Comparison of ENCODE assay signal across 7 mouse cellular contexts in genomic region chr5:5749772-5750222, GRCm38 (mm10). TPM values are rescaled to one million over a fixed set of nuclear protein-coding genes. Genes with fewer than 3 reads are reported as not detected.
DNase-seq lines count a peak whose midpoint lies in the region; ATAC-seq lines count a peak whose summit lies in the region.

No protein-coding gene starts in this region.

- H3K9ac ChIP-seq in forebrain, embryonic 11.5 days (ENCODE audit: low read length) = peak overlapping the region; percentile 57
- peak overlapping the region; percentile 40 for H3K9ac ChIP-seq in hindbrain, embryonic 14.5 days

- peak; percentile 77 for ATAC-seq in forebrain, embryonic 11.5 days (replicated peaks; ENCODE audit: low FRiP score)
- ATAC-seq in hindbrain, embryonic 14.5 days (ENCODE audit: low FRiP score) = peak; percentile 67

- WGBS in forebrain, embryonic 11.5 days = under 1% methylated on average over 13 of the region's 13 CpGs
- under 1% methylated on average over 13 of the region's 13 CpGs for WGBS in hindbrain, embryonic 14.5 days

- peak; percentile 73 for DNase-seq in R1 (ENCODE audit: low read depth, low spot score)
- DNase-seq in forebrain, embryonic 11.5 days (ENCODE audit: low spot score) = no peak
- DNase-seq in hindbrain, embryonic 14.5 days (ENCODE audit: low spot score) = peak; percentile 76
- peak; percentile 45 to 71 for DNase-seq in layer of hippocampus, postnatal 10 days (ENCODE audit: low spot score in 2 of 2)
- DNase-seq in lung, postnatal 14 days = peak; percentile 38
- peak; percentile 16 to 17 for DNase-seq in right cerebral cortex, postnatal 36 days (ENCODE audit: low spot score in 2 of 2)

- H3K4me3 ChIP-seq in brown adipose tissue, adult 24 weeks (ENCODE audit: insufficient read depth, low read depth, low read length) = peak overlapping the region; percentile 50
- peak overlapping the region; percentile 46 for H3K4me3 ChIP-seq in forebrain, embryonic 11.5 days (ENCODE audit: low read depth, low read length)
- H3K4me3 ChIP-seq in hindbrain, embryonic 14.5 days (replicated peaks; ENCODE audit: low read length) = peak overlapping the region; percentile 58

- no peak overlapping the region for H3K27ac ChIP-seq in brown adipose tissue, adult 24 weeks (replicated peaks; ENCODE audit: low read depth, low read length)
- no peak overlapping the region for H3K27ac ChIP-seq in forebrain, embryonic 11.5 days (ENCODE audit: low read depth, low read length)
- H3K27ac ChIP-seq in hindbrain, embryonic 14.5 days = no peak overlapping the region

- no peaks in the 10 kb centered on the region for H3K9me3 ChIP-seq in forebrain, embryonic 11.5 days (ENCODE audit: control insufficient read depth, low read length)
- H3K9me3 ChIP-seq in hindbrain, embryonic 14.5 days (ENCODE audit: control insufficient read depth, low read length) = no peaks in the 10 kb centered on the region

- no peaks in the 10 kb centered on the region for H3K4me1 ChIP-seq in brown adipose tissue, adult 24 weeks (ENCODE audit: control insufficient read depth, insufficient read depth, insufficient read length, low read length)
- peaks cover 4% of the 10 kb centered on the region; the same call in 1 of the 2 replicates for H3K4me1 ChIP-seq in forebrain, embryonic 11.5 days (replicated peaks; ENCODE audit: control insufficient read depth, insufficient read depth, low read length)
- peaks cover 6% of the 10 kb centered on the region for H3K4me1 ChIP-seq in hindbrain, embryonic 14.5 days (replicated peaks; ENCODE audit: control insufficient read depth, insufficient read depth, low read length)

- H3K36me3 ChIP-seq in forebrain, embryonic 11.5 days (ENCODE audit: control insufficient read depth, insufficient read depth, low read length) = no peaks in the 10 kb centered on the region
- no peaks in the 10 kb centered on the region for H3K36me3 ChIP-seq in hindbrain, embryonic 14.5 days (replicated peaks; ENCODE audit: control insufficient read depth, insufficient read depth)

- H3K4me2 ChIP-seq in forebrain, embryonic 11.5 days (ENCODE audit: low read depth, low read length, severe bottlenecking) = peak overlapping the region; percentile 65
- peak overlapping the region; percentile 81 for H3K4me2 ChIP-seq in hindbrain, embryonic 14.5 days (replicated peaks)

- H3K27me3 ChIP-seq in forebrain, embryonic 11.5 days (ENCODE audit: control insufficient read depth, insufficient read depth, low read length) = no peaks in the 10 kb centered on the region; the same call in 1 of the 2 replicates
- H3K27me3 ChIP-seq in hindbrain, embryonic 14.5 days (ENCODE audit: control insufficient read depth, insufficient read depth, low read length) = peaks cover 14% of the 10 kb centered on the region

RNA-seq across cellular contexts. Expression of gene Steap1, which starts 0.7 kb away (rescaled TPM):
- polyA plus RNA-seq in brown adipose tissue, adult 24 weeks (2012; ENCODE audit: insufficient read depth, insufficient read length, missing spikeins) = 0.92 TPM in 1 of 2 replicates, not detected in the other
- polyA plus RNA-seq in forebrain, embryonic 11.5 days (2014; fragmentation: Nextera tagmentation; extraction: Ambion mirVana) = 4.5 and 4.8 TPM in 2 replicates
- polyA plus RNA-seq in hindbrain, embryonic 14.5 days (2014; fragmentation: Nextera tagmentation; extraction: Ambion mirVana) = 2.2 TPM in 2 replicates
- 1 to 10 TPM in 1 of 2 experiments, under 1 TPM in 1; 0.89 to 1.3 TPM for total RNA-seq in layer of hippocampus, postnatal 10 days (2021)

RNA-seq across cellular contexts. Expression of gene Steap2, which starts 55.4 kb away (rescaled TPM):
- polyA plus RNA-seq in brown adipose tissue, adult 24 weeks (2012; ENCODE audit: insufficient read depth, insufficient read length, missing spikeins) = 0.12 and 0.38 TPM in 2 replicates
- 7.8 and 8.0 TPM in 2 replicates for polyA plus RNA-seq in forebrain, embryonic 11.5 days (2014; fragmentation: Nextera tagmentation; extraction: Ambion mirVana)
- polyA plus RNA-seq in hindbrain, embryonic 14.5 days (2014; fragmentation: Nextera tagmentation; extraction: Ambion mirVana) = 6.2 and 7.1 TPM in 2 replicates
- 1 to 10 TPM; 5.5 to 6.5 TPM for total RNA-seq in layer of hippocampus, postnatal 10 days (2021)
